Mouse (Mus musculus) v-Abl transformed pro-B cells (cell line): ENCODE data around the gene Ddx20.

ENCODE experiments used
- in situ Hi-C, 2 experiments: fragments of 400-800 bp; cut with MboI; formaldehyde crosslinking; loops; one replicate each; pipeline ENCODE4 v1.15.1; 2025; ENCODE audit not compliant: unreplicated experiment in 2 of 2

The Ddx20 gene

DNA sequence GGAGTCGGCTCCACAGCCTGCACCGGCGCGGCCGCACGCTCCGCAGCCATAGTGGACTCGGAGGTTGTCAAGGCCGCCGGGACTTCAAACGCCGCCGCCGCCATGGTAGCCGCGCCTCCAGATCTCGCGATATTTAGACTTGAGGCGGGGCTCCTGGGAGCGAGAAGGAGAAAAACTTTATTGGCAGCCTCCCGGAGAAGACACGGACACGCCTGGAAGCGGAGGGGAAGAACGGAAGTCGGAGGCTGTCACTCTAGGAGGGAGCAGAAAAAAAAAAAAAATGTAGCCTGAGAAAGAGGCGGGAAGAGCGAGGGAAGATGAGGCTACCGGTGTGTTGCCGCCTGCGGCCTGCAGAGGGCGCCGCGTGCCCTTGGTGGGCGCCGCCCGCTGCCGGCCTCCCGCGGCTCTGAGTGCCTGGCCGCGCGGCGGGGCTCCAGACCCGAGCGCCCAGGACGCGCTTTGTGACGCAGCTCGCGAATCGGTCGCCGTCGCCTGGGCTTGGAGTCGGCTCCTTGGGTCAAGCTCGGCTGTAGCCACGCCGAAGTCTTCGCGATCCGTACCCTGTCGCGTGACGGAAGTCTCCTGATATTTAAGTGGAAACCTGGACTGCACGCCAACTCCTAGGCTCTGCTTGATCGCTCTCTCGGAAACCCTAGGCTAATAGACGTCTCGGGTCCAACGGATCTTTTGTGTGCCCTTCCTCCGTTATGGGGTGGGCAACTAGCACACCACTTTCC, at the start of gene Ddx20:
Ddx20 (minus strand) TSS at position 251 of the 737 bp plus-strand sequence.
- in situ Hi-C loops, result loop anchor here (5.0 to 25.0 kb wide), 7 partner anchors 35 to 1075 kb away; partner anchors contain the start of genes Capza1 (in 1 of the 2) and St7l (in 1 of the 2)

DNA sequence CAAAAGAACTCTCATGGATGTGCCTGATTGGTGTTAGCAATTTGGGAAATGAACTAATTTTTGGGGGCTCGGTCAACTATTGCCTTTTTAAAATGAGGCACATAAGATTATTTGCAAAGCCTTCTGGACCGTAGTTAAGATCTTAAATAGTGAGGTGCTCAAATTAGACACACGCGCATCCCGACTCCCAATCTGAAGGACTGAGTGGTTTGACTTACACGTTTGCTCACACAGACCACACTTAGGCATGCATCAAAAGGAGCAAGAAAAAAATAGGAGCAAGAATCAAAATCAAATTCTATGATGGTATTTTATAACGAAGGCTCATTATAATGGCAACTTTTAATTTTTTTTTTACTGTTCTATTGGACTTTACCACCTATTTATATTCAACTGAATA, 49.7 kb upstream of the Ddx20 start:
- in situ Hi-C loops, result no loop called here

DNA sequence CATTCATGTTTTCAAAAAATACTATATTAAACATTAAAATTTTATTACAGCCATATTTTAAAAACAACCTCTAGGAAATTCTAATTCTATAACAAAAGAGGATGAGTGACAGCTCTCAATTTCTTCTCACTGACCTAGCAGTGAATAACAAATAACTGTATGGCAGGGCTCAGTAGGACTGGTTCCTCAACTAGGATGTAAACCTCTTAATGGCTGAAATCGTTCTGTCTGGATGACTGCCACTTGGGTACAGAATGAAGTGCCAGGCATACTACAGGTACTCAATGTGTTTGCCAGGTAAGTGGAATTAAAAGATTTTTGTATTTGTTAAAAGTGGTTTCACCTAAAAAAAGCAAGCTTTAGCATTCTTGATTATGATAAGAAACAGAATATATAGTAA, 48.8 kb upstream of the Ddx20 start:
- in situ Hi-C loops, result no loop called here

DNA sequence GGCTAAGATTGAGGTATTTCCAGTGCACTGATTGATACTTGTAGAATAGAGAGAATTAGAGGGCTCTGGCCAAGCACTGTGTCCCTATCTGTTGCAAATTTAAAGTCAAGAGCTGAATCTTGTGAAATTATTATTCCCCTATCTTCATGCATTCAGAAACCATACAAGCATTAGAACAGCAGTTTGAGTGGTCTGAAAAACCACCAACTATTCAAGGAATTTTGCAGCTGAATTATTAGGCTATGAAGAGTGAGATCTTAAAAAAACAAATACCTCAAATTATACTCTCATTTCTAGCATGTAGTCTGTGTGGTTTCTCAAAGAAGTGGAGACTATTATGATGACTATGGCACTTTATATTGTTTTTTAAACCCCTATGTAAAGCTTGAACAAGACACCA, 47.9 kb upstream of the Ddx20 start:
- in situ Hi-C loops, result no loop called here

DNA sequence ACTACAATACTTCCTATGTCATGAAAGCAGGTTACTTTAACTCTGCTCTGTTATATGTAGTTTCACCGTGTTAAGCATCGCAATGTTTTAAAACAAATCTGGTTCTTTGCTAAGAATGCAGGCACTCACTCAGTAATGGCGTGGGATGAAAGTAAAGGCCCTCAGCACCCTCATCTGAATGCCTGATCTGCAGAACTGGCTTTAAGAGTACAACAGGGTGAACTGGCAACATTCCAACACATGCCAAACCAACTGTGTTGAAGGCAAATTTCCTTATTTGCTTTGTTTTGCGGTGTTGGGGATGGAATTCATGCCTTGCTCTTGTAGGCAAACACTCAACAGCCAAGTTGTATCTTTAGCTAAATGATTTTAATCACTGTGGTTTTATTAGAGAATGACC, 46.2 kb upstream of the Ddx20 start:
- in situ Hi-C loops, result no loop called here

DNA sequence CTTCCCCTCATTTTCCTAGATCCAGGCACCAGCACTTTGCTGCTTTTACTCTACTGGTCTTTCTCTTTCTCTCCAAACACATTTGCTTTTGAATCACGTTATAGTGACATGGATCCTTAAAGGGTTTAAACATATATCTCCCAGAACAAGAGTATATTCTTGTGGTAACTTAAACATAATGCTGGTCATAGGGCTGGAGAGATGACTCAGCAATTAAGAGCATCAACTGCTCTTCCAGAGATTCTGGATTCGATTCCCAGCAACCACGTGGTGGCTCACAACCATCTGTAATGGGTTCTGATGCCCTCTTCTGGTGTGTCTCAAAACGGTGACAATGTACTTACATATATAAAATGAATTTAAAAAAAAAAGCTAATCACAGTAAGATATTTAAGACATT, 45.0 kb upstream of the Ddx20 start:
- in situ Hi-C loops, result no loop called here

DNA sequence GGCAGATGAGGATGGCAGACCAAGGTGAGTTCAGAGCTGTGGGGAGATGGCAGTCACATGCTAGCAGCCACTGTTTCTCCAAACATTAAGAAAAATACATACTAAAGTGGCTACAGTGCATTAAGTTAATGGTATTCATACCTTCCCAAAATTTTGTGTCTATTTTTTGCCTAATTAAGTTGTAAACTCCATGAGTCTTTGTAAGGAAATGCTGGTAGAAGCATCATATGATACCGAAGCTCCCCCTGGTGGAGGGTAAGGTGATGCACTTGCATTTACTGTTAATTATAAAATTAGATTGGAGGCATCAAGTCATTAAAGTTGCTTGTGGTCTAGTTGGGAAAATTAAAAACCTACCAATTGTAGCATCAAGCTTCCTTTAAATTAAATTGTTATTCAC, 38.7 kb upstream of the Ddx20 start:
- in situ Hi-C loops, result no loop called here

DNA sequence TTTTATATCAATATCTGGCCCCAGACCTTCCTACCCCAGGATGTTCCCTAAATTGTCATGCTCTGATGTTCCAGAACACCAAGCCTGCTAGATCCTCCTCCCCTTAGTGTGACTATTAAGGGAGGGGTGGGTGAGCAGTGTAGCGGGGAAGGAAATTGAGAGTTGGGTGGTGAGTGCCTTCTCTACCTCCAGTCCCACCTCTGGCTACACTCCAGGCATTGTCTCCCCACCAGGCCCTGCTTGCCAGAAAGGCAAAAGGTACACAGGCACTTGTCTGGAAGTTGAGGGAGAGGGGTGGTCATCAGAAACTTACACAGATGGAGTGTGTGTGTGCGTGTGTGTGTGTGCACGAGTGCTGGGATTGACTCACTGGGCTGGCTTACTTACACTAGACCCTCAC, 35.1 kb upstream of the Ddx20 start:
- in situ Hi-C loops, result loop anchor here (5.0 kb wide), 1 partner anchor 35 kb away; the partner anchor contains the start of gene Ddx20 (in 2 of the 2)

DNA sequence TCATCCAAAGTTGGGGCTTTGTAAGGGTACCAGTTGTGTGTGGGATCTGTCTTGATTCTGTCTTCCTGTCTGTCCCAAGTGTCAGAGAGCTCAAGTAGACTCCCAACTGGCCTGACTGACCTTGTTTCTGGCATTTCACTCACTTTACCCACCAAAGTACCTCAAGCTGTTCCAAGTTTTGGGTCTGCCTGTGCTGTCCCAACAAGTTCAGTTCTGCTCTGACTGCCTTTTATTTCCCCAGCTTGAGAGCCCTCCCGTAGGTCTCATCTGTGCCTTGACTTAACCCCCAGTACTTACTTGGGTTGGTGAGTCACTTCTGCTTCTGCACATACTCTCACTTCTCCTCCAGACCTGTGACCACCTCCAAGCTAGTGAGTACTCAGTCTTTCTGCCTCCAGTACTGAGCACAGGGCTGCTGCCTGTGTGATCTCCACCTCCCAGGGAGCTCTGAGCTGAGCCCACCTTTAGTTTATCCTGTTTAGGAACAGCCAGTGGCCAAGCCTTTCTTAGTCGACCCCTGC, 34.4 kb upstream of the Ddx20 start:
- in situ Hi-C loops, result loop anchor here (5.0 kb wide), 1 partner anchor 34 kb away; the partner anchor contains the start of gene Ddx20 (in 2 of the 2)

DNA sequence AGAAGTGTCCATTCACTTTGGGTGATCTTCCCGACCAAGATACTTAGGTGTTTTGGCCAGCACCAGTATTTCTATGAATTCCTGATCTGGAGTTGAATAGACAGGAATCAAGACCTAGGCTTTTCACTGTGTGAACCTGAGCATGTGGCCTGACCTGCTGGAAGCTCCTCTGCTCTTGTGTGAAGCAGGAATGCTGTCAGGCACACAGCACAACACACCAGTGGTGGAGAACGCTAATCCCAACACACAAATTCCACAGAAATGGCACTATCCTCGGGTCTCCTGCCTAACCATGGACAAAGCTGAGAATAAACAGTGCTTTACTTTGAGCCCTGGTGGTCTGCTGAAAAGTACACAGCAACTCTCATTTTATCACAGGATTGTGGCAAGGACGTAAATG, 33.1 kb upstream of the Ddx20 start:
- in situ Hi-C loops, result loop anchor here (5.0 kb wide), 1 partner anchor 33 kb away; the partner anchor contains the start of gene Ddx20 (in 2 of the 2)

DNA sequence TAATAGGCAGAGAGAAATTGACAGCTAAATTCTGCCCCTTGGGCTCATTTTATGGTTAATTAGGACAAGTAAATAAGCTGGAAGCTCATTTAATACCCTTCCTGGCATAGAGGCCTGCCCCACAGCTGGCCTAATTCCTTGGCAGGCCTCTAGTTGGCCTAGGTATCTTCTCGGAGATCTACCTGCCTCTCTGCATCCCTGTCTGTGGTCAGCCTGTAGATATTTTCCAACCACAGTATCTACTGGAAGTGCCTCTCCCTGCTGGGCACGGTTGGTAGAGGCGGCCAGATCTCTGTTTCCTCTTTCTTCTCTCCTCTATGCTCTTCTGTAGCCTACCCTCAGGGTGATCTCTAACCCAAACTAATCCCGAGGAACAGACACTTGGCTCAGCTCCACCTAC, 32.6 kb upstream of the Ddx20 start:
- in situ Hi-C loops, result loop anchor here (5.0 kb wide), 1 partner anchor 33 kb away; the partner anchor contains the start of gene Ddx20 (in 2 of the 2)

DNA sequence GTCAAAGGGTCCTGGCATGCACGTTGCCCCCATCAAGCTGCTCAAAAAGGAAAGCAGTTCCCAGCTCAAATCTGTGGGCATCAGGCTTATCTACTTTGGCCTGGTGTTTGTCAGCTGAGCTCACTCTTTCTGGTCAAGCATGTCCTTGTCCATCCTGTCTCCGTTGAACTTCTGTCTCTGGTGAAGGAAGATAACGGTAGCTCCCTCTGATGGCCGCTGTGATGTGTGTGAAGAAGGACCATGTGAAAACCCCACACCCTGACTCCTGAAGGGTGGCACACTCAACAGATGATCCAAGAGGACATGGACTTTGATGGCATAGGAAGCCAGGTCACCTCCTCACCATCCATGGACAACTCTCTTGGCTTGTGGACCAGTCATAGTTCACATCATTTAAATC, 31.4 kb upstream of the Ddx20 start:
- in situ Hi-C loops, result no loop called here

DNA sequence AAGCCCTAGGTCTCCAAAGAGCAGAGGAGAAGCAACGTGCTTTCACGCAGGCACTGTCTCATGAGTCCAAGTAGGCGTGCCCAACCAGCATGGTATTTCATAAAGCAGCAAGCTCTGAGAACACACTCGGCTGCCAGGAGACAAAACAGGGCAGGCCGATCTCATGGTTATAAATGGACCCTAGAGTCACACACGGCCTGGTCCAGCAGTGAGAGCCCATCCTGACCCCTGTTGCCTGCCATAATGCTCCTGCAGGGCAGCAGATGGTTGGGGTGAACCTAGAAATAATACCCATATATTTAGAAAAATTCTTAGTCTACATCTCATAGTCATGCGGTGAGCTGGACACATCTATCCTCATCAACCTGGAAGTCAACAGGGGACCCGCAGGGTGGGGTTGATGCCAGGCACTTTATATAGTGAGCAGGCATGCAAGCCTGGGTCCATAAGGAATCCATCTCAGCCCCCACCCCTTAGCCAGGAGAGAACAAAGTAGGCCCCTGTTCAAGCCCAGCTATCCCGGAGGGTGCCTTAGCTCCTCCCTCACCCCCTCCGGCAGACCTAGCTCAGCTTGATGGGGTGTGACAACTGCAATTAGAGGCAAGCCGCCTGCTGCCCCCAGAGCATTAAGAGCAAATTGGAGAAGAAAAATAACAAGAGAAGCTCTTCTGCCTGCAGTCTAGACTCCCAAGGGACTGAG, 30.6 kb upstream of the Ddx20 start:
- in situ Hi-C loops, result no loop called here

DNA sequence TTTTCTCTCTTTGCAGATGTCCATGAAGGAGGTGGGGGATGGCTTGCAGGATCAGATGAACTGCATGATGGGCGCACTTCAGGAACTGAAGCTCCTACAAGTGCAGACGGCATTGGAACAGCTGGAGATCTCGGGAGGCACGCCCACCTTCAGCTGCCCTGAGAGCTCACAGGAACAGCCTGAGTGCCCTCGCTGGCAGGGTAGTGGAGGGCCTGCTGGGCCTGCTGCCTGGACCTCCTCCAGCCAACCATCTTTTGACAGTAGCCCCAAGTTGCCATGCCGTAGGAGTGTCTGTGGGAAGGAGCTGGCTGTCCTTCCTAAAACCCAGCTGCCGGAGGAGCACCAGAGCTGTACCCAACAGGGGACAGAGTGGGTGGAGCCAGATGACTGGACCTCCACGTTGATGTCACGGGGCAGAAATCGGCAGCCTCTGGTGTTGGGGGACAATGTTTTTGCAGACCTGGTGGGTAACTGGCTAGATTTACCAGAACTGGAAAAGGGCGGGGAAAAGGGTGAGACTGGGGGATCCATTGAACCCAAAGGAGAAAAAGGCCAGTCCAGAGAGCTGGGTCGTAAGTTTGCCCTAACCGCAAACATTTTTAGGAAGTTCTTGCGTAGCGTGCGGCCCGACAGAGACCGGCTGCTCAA, 29.1 kb upstream of the Ddx20 start:
- in situ Hi-C loops, result no loop called here

DNA sequence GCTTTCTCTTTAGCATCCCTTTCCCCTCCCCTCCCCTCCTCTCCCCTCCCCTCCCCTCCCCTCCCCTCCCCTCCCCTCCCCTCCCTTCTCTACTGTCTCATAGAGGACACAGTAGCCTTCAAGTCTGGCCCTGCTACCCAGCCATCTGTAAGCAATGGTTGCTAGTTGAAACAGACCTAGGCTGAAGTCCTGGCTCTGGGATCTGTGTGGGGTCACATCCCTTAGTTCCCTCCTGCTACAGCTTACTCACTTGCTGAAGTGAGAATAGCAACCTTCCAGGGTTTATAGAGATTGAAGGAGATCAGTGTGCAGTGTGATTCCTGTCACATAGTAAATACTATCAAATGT, 27.4 kb upstream of the Ddx20 start:
- in situ Hi-C loops, result no loop called here

DNA sequence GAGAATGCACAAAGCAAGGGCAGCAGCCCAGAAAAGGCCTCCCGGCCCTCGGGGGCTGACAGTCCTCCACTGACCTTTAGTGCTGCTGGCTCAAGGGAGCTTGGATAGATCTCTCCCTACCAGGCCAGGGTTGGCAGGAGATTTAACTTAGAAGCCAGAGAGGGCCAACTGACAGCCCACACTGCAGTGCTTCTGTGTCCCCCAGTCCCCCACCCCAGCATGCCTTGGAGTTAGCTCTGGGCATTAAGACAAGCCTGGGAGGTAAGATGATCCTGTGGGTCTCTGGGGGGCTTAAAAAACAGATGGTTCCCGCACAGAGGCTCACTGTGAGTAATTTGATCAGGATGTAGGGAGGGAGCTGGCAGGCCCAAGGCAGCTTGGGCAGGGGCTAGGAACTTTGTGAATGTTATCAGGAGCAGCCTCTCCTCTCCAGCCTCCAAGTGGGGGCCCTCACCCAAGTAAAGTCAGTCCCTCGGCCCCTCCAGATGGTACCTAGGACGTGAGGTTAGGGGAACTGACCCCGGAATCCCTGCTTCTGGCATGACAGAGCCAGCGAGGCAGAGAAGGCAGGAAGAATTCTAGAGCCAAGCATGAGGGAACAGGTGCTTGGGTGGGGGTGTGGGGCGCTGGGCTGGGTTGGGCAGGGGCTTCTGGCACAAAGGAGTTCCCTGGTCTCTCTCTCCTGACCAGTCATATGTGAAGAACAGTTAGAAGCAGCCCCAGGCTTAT, 26.9 kb upstream of the Ddx20 start:
- in situ Hi-C loops, result no loop called here

DNA sequence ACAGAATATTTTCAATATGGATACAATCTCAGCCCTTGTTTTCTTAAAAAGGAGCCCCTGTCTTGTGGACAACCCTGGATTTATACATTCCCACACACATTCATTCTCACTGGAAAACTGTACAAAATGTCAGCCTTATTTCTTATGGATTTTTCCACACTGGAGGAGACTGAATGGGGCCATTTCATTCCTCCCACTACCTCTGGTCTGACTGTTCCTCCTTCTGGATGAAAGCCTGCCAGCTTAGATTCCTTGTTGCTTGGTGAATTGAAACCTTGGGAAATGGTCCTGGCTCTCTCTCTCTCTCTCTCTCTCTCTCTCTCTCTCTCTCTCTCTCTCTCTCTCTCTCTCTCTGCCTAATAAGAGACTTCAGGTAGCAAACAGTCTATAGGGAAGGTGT, 25.5 kb upstream of the Ddx20 start:
- in situ Hi-C loops, result no loop called here

DNA sequence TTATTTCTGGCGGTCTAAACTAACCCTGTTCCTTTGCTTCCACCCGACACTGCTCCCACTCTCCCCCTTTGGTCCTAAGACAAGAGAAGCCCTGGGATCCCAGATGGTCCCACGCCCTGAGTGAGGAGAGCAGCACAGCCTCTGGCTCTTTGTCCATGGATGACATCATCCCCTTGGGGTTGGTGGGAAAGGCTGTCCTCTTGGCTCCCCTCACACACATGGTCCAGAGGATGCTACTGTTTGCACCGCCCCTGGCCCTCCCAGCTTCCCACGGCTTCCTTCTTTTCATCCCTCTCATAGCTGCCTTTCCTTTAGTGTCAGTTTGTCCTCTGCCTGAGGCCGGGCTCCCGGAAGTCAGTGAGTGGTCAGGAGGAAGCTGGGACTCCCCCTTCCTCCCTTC, 24.4 kb upstream of the Ddx20 start:
- in situ Hi-C loops, result no loop called here

DNA sequence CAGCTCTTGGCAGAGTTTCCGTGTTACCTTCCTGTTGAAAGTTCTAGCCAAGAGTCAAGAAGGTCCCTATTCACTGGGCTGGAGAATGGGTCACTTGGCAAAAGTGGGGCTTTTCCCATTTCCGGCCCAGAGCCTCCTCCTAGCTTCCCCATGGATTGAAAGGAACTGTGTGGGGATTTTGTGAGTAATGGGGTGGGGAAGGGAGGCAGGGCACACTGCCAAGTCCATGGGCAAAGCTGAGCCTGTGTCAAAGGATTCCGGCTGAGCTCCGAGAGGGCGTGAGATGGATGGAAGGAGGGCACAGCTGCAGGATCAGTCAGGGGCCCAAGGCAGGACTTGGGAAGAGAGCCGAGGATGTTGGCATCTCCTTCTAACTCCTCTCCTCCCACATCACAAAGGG, 22.9 kb upstream of the Ddx20 start:
- in situ Hi-C loops, result no loop called here

DNA sequence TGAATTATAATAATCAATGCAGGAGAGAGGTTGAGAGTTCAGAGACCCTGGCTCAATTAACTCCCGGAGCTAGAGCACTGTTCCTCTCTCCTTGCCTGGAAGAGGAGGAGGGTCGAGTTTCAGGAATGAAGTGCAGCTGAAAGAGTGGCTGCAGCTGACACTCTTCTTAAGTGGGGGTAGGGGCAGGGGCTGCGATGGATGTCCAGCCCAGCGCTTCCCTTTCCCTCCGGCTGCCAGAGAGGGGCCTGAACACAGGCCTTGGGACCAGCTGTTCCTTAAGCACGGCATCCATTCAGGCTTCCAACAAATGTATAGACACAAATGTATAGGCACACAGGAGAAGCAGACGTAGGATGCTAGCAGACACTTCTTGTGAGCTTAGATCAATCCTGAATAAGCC, 20.2 kb upstream of the Ddx20 start:
- in situ Hi-C loops, result no loop called here
